Mouse (Mus musculus): ENCODE measurements around the gene Bmpr1a. TPM values are rescaled to one million over a fixed set of nuclear protein-coding genes. Genes with fewer than 3 reads are reported as not detected.

Gene Bmpr1a
- total RNA-seq, 2 experiments from 2014 or later: 36.5 to 42.2 TPM

GRCm38 (mm10) chr14:34501804-34502474, 1.2 kb downstream of the Bmpr1a start:
- peak; percentile 51 for TF ChIP-seq CTCF (conservative IDR thresholded peaks at IDR 0.05)

DNA sequence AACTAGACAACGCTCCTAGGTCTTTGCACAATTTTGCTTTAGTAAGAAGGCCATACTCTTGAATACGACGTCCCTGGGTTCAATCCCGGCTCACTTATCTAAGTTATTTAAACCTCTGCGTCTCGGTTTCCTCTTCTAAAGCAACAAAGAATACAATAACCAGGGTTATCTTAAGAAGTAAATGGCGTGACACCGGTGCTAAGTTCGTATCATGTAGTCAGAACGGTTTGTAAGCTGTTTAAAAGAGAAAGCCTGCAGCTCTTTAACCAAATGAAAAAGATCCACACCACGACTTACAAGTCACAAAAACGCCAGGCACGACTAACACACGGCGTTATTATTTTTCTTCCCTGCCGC, 1.7 kb downstream of the Bmpr1a start:
- no peak for DNase-seq (ENCODE audit: low spot score in 2 of 2)
- TF ChIP-seq CTCF (conservative IDR thresholded peaks at IDR 0.05): no peak
- Histone ChIP-seq H3K4me3 (peak overlapping the region; percentile 69), H3K27ac (peak overlapping the region; percentile 94)

More at GRCm38 (mm10) chr14:34501804-34502474, 1.2 kb downstream of the Bmpr1a start:
- peak overlapping the region; percentile 69 for H3K4me3 ChIP-seq
- DNase-seq (ENCODE audit: low spot score in 2 of 2): peak; percentile 8 to 40
- H3K27ac ChIP-seq: peak overlapping the region; percentile 94

DNA sequence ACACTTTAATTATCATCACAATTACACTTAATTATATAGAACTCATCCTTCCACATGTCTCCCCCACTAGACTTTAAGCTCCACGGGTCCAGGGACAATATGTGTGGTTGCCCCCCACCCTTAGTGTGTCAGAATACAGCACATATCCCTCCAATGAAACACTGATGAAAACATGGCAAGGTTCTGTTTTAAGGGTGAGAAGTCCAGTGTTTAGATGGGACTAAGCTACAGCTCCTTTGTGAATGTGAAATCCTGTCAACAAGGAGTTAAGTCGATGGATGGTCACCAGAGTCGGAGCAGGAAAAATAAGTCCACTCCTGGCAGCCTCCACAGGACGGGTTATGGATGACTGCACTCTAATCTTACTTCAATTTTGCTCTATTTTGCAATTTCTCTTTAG, 2.8 kb downstream of the Bmpr1a start:
- no peak for TF ChIP-seq CTCF (conservative IDR thresholded peaks at IDR 0.05)
- peak overlapping the region; percentile 69 for H3K4me3 ChIP-seq
- 0 out of 2 replicates have a peak overlapping the region, but pooled peaks have one; percentile 7 for H3K27ac ChIP-seq
- no peak for DNase-seq (ENCODE audit: low spot score in 2 of 2)

- TF ChIP-seq CTCF (conservative IDR thresholded peaks at IDR 0.05): no peak
- no peak overlapping the region; the same call in 1 of the 2 replicates for H3K4me3 ChIP-seq
- DNase-seq (ENCODE audit: low spot score in 2 of 2): no peak
- 0 out of 2 replicates have a peak overlapping the region, but pooled peaks have one; percentile 7 for H3K27ac ChIP-seq
Observed at GRCm38 (mm10) chr14:34499664-34500063, 3.5 kb downstream of the Bmpr1a start.

DNA sequence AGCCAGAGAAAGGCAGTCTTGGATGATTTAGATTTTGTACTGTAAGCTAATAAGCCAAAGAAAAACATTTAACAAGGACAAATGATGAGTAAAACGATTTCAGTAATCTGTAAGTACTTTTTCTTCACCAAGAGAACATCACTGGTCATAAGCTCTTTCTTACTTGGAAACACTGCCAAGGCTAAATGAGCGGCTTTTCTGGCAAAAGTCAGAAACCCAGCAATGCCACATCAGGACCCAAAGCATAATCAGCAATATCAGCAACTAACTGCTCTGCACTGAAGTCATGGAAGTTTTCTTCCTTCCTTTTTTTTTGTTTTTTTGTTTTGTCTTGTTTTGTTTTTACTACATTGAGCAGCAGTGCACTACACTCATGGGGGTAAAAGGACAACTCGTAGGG, 5.8 kb downstream of the Bmpr1a start:
- Histone ChIP-seq H3K27ac (no peak overlapping the region), H3K4me3 (no peak overlapping the region)
- no peak for TF ChIP-seq CTCF (conservative IDR thresholded peaks at IDR 0.05)
- no peak for DNase-seq (ENCODE audit: low spot score in 2 of 2)

DNA sequence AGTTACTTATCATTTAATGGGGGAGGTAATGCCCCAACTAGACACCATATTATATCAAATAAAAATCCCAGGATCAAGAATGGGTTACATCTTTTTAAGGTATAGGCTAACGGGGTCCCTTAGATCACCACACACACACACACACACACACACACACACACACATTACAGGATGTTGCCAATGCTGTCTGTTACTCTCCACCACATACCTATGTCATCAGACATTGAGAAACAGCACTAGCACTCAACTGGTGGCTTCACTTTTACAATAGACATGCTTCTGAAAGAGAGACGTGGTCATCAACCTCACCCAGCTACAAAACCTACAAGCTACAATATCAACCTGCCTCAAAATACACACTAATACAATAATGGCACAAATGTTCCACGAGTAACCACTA, 9.5 kb downstream of the Bmpr1a start:
- no peak for DNase-seq (ENCODE audit: low spot score in 2 of 2)
- no peak overlapping the region for H3K27ac ChIP-seq
- TF ChIP-seq CTCF (conservative IDR thresholded peaks at IDR 0.05): no peak
- H3K4me3 ChIP-seq: no peak overlapping the region

GRCm38 (mm10) chr14:34492688-34493087, 10.5 kb downstream of the Bmpr1a start:
- no peak for DNase-seq (ENCODE audit: low spot score in 2 of 2)
- Histone ChIP-seq H3K4me3 (no peak overlapping the region), H3K27ac (no peak overlapping the region)
- TF ChIP-seq CTCF (conservative IDR thresholded peaks at IDR 0.05): no peak

GRCm38 (mm10) chr14:34490965-34491364, 12.2 kb downstream of the Bmpr1a start:
- no peak for DNase-seq (ENCODE audit: low spot score in 2 of 2)
- no peak overlapping the region for H3K4me3 ChIP-seq
- H3K27ac ChIP-seq: no peak overlapping the region
- no peak for TF ChIP-seq CTCF (conservative IDR thresholded peaks at IDR 0.05)

- H3K27ac ChIP-seq: no peak overlapping the region; the same call in 1 of the 2 replicates
- no peak for DNase-seq (ENCODE audit: low spot score in 2 of 2)
- H3K4me3 ChIP-seq: no peak overlapping the region
- no peak for TF ChIP-seq CTCF (conservative IDR thresholded peaks at IDR 0.05)
Observed at GRCm38 (mm10) chr14:34489928-34490327, 13.2 kb downstream of the Bmpr1a start.

- DNase-seq (ENCODE audit: low spot score in 2 of 2): no peak
- Histone ChIP-seq H3K27ac (peak overlapping the region; percentile 41; the same call in 1 of the 2 replicates), H3K4me3 (no peak overlapping the region)
- peak; percentile 45 for TF ChIP-seq CTCF (conservative IDR thresholded peaks at IDR 0.05)
Observed at GRCm38 (mm10) chr14:34486169-34486568, 17.0 kb downstream of the Bmpr1a start.

DNA sequence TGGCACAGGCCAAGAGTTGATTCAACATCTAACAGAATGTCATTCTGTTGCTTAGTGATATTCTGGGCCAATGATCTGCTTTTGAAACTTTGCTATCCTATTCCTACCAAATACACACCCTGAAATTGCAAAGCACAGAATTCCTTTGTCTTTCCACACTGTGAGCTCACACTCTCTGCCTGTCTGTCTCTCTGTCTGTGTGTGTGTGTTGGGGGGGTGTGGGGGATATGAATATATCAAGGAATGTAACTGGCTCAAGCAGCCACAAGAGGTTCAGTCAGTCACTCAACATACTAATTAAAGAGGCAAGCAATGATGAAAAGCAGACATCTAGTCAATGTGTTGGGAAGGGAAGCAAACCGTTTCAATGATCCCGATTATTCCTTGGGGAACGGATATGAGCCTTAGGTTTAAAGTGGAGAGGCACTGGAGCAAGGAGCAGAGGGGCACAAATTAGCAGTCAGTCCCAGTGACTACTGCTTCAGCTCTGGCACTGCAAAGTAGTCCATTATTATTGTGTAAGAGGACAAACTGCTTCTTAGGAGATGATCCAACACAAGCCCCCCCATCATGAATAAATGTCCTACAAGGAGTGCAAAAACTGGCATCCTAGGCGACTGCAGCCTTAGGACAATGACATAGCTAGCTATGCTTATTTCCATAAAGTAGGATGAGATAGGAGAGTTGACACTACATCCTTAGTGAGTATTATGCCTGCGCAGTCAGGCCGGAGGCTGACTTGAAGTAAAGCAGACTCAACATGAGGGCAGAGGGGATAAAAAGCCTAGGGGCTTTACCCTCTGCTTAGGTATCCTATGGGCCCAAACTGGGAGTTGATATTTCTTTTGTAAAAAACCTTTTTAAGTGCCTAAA, 19.4 kb downstream of the Bmpr1a start:
- no peak for DNase-seq (ENCODE audit: low spot score in 2 of 2)
- no peak for TF ChIP-seq CTCF (conservative IDR thresholded peaks at IDR 0.05)

GRCm38 (mm10) chr14:34471591-34471990, 31.6 kb downstream of the Bmpr1a start:
- no peak for DNase-seq (ENCODE audit: low spot score in 2 of 2)

More for the DNA sequence above, 19.4 kb downstream of the Bmpr1a start:
- Histone ChIP-seq H3K4me3 (no peak overlapping the region), H3K27ac (peak overlapping the region; percentile 79)

GRCm38 (mm10) chr14:34466291-34466690, 36.9 kb downstream of the Bmpr1a start:
- no peak for DNase-seq (ENCODE audit: low spot score in 2 of 2)
- no peak for TF ChIP-seq CTCF (conservative IDR thresholded peaks at IDR 0.05)
- Histone ChIP-seq H3K4me3 (no peak overlapping the region), H3K27ac (peak overlapping the region; percentile 43; the same call in 1 of the 2 replicates)

More at GRCm38 (mm10) chr14:34471591-34471990, 31.6 kb downstream of the Bmpr1a start:
- Histone ChIP-seq H3K4me3 (no peak overlapping the region), H3K27ac (no peak overlapping the region)
- TF ChIP-seq CTCF (conservative IDR thresholded peaks at IDR 0.05): no peak

All from layer of hippocampus, adult 2 months (tissue).